9 mouse cellular contexts compared by ENCODE assay signal in genomic region chr14:26306032-26306431, GRCm38 (mm10). TPM values are rescaled to one million over a fixed set of nuclear protein-coding genes. Genes with fewer than 3 reads are reported as not detected.
DNase-seq lines count a peak whose midpoint lies in the region.
"Had no signal": no experiment of that assay in that cellular context is flagged by ENCODE, and none has a peak within 500 bp of the region (broad histone marks: within the 10 kb centered on the region; RNA-seq: fewer than 3 reads in every experiment).

No protein-coding gene starts in this region.

- no peaks in the 10 kb centered on the region for H3K36me3 ChIP-seq in splenic B cell, adult 2 months (ENCODE audit: control insufficient read depth, insufficient read depth, low read length, poor library complexity, severe bottlenecking)
- H3K36me3 ChIP-seq: lung, embryonic 15.5 days had no signal

- H3K27me3 ChIP-seq in splenic B cell, adult 2 months (ENCODE audit: control insufficient read depth, insufficient read depth, low read length, poor library complexity, severe bottlenecking): no peaks in the 10 kb centered on the region
- H3K27me3 ChIP-seq: lung, embryonic 15.5 days had no signal

- DNase-seq in heart, postnatal 4 days: peak; percentile 40
- DNase-seq in heart, adult 8-10 months (ENCODE audit: low spot score): no peak
- DNase-seq in urinary bladder, postnatal 14 days (ENCODE audit: low spot score): peak; percentile 31
- no peak for DNase-seq in urinary bladder, postnatal 10 days (ENCODE audit: low spot score)
- peak; percentile 12 for DNase-seq in fibroblast of lung, adult 2 months (ENCODE audit: low read depth)
- peak; percentile 36 for DNase-seq in splenic B cell, adult 2 months (ENCODE audit: low read depth, low spot score)
- no peak for DNase-seq in frontal cortex, postnatal 36 days (ENCODE audit: low spot score in 2 of 2)
- no peak for DNase-seq in ovary, postnatal 36 days (ENCODE audit: low spot score)

RNA-seq across cellular contexts. Expression of gene Duxbl3, which starts 48.3 kb away (rescaled TPM):
- total RNA-seq in heart, postnatal 4 days (2021): 1 to 10 TPM; 1.9 to 2.3 TPM
- total RNA-seq in heart, adult 8-10 months (2022): not detected

Comparison
In these comparisons a context has a peak if more than half of its experiments do, and no peak if none do; other contexts are left out.
1. DNase-seq: peak in heart, postnatal 4 days (single experiment), urinary bladder, postnatal 14 days (single experiment), fibroblast of lung, adult 2 months (single experiment) and splenic B cell, adult 2 months (single experiment); none in heart, adult 8-10 months (single experiment), urinary bladder, postnatal 10 days (single experiment), frontal cortex, postnatal 36 days (0 of 2) and ovary, postnatal 36 days (single experiment).